Mouse (Mus musculus): ENCODE measurements at regions not wholly inside any gene's neighbourhood (a gene's known extent, or its start where the extent isn't known, plus 50 kb on each side); places are given as distances from the start of the nearest gene placed in this dataset.

- TF ChIP-seq CTCF (IDR thresholded peaks at IDR 0.05; ENCODE audit: borderline replicate concordance, extremely low read depth, insufficient read depth, insufficient read length): no peak
- no peak for TF ChIP-seq POLR2A (IDR thresholded peaks at IDR 0.05; ENCODE audit: borderline replicate concordance, extremely low read depth, insufficient read depth, insufficient read length, poor library complexity, severe bottlenecking)
Observed at GRCm38 (mm10) chr17:9932186-9932585, 262.7 kb upstream of the Pabpc6 start.
